Mouse (Mus musculus): ENCODE results near the gene Rab3d. TPM values are rescaled to one million over a fixed set of nuclear protein-coding genes. Genes with fewer than 3 reads are reported as not detected.

Gene Rab3d
- polyA plus RNA-seq, 1 experiment from 2014 or later = 9.2 TPM

DNA sequence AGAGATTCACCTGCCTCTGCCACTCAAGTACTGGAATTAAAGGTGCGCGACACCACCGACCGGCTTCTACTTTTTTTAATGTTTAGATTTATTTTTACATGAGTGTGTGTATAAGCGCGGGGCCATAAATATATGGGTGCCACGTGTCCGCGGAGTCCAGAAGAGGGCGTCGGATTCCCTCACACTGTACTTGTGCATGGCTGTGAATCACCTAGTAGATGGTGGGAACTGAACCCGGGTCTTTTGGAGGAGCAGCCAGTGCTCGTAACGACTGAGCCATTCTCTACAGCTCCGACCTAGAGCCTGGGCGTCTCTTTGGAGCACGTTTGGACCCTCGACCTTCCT lies 37.2 kb upstream of the Rab3d start:
- peak; percentile 50 for ATAC-seq (ENCODE audit: extremely low read depth, insufficient number of reproducible peaks, low FRiP score, low TSS enrichment)
- H3K9me3 ChIP-seq = no peaks in the 10 kb centered on the region
- peak overlapping the region; percentile 76 for H3K4me2 ChIP-seq
- peaks cover 15% of the 10 kb centered on the region for H3K4me1 ChIP-seq
- H3K4me3 ChIP-seq = peak overlapping the region; percentile 79
- H3K27ac ChIP-seq (replicated peaks) = peak overlapping the region; percentile 94
- peaks cover 24% of the 10 kb centered on the region for H3K36me3 ChIP-seq
- WGBS = 1% methylated on average over 18 of the region's 18 CpGs
- H3K9ac ChIP-seq = peak overlapping the region; percentile 88
- peaks cover 9% of the 10 kb centered on the region for H3K27me3 ChIP-seq (replicated peaks)

DNA sequence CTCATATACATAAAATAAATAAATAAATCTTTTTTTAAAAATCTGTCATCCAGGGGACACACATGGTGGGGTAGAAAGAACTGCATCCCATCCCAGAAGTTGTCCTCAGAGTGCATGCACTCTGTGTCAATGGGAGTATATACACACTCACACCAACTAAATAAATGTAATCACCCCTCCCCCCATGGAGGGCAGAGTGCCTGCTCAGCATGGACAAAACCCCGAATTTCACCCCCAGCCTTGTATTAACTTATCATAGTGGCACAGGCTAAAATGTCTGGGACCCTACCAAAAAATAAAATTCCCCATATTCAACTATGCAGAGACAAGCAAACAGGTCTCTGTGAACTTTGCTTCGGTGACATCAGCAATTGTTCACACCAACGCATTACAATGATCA lies 36.6 kb upstream of the Rab3d start:
- no peaks in the 10 kb centered on the region for H3K9me3 ChIP-seq
- no peak overlapping the region for H3K9ac ChIP-seq
- H3K36me3 ChIP-seq = peaks cover 24% of the 10 kb centered on the region
- WGBS = 73% methylated on average over 3 of the region's 3 CpGs
- peaks cover 13% of the 10 kb centered on the region for H3K4me1 ChIP-seq
- H3K4me2 ChIP-seq = peak overlapping the region; percentile 76
- H3K27me3 ChIP-seq (replicated peaks) = peaks cover 10% of the 10 kb centered on the region
- no peak overlapping the region for H3K4me3 ChIP-seq
- no peak for ATAC-seq (ENCODE audit: extremely low read depth, insufficient number of reproducible peaks, low FRiP score, low TSS enrichment)
- no peak overlapping the region for H3K27ac ChIP-seq (replicated peaks)

DNA sequence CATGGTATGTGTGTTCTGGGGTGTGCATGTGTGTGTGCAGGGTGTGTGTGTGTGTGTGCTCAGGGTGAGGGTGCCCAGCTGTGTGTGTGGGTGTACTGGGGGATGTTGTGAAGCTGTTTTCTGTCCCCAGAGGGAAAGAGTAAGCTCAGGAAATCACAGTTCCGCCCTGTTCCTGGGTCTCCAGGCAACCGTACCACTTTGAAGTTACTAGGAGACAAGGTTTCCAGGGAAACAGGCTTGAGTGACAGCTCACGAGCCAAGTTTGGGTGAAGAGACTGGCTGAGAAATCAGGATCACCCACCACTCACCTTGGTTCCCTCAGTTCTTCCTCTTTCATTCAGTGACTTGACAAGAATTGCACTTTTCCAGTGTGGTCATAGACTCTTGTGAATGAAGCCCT lies 35.6 kb upstream of the Rab3d start:
- Histone ChIP-seq H3K27me3 (replicated peaks) (peaks cover 15% of the 10 kb centered on the region), H3K9me3 (no peaks in the 10 kb centered on the region), H3K9ac (no peak overlapping the region), H3K4me2 (no peak overlapping the region), H3K4me3 (no peak overlapping the region), H3K36me3 (peaks cover 14% of the 10 kb centered on the region), H3K27ac (replicated peaks) (no peak overlapping the region), H3K4me1 (peaks cover 13% of the 10 kb centered on the region)
- ATAC-seq (ENCODE audit: extremely low read depth, insufficient number of reproducible peaks, low FRiP score, low TSS enrichment) = no peak
- 6% methylated on average over 3 of the region's 3 CpGs for WGBS

DNA sequence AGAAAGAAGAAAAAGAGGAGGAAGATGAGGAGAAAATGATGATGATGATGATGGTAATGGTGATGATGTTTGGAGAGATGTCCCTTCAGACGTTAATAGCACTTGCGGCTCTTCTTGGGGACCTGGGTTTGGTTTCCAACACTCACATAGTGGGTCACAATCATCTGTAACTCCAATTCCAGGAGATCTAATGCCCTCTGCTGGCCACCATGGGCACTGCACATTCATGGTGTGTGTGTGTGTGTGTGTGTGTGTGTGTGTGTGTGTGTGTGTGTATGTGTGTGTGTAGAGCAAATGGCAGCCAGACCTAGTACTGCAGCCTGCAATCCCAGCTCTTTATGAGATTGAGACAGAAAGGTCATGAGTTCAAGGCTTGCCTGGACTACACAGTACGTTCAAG lies 34.0 kb upstream of the Rab3d start:
- H3K4me2 ChIP-seq = no peak overlapping the region
- no peak for ATAC-seq (ENCODE audit: extremely low read depth, insufficient number of reproducible peaks, low FRiP score, low TSS enrichment)
- H3K27me3 ChIP-seq (replicated peaks) = peaks cover 31% of the 10 kb centered on the region
- peaks cover 21% of the 10 kb centered on the region for H3K4me1 ChIP-seq
- no peak overlapping the region for H3K9ac ChIP-seq
- H3K9me3 ChIP-seq = no peaks in the 10 kb centered on the region
- H3K36me3 ChIP-seq = no peaks in the 10 kb centered on the region
- H3K27ac ChIP-seq (replicated peaks) = no peak overlapping the region
- H3K4me3 ChIP-seq = no peak overlapping the region
- 71% methylated on average over 3 of the region's 3 CpGs for WGBS

DNA sequence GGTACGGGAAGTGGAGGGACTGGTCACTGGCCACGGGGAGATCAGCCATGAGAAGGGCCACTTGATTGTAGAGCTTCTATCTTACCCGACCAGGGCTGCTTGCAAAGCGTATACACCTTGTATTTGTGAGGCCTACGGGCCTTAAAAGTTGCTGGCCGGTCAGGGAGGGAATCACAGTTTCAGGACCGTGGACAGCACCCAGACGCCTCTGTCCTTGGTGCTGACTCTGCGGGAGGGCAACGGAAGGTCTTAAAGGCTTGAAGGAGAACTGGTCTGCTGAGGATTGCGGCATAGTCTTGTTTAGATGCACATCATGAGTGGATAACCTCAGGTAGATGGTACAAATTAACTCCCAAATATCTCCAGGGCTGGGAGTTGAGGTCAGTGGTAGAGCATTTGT lies 32.3 kb upstream of the Rab3d start:
- H3K4me1 ChIP-seq = peaks cover 16% of the 10 kb centered on the region; the same call in 1 of the 2 replicates
- WGBS = 15% methylated on average over 11 of the region's 11 CpGs
- H3K36me3 ChIP-seq = no peaks in the 10 kb centered on the region
- H3K27ac ChIP-seq (replicated peaks) = no peak overlapping the region
- H3K9me3 ChIP-seq = no peaks in the 10 kb centered on the region
- peaks cover 48% of the 10 kb centered on the region for H3K27me3 ChIP-seq (replicated peaks)
- H3K9ac ChIP-seq = no peak overlapping the region
- ATAC-seq (ENCODE audit: extremely low read depth, insufficient number of reproducible peaks, low FRiP score, low TSS enrichment) = no peak
- no peak overlapping the region for H3K4me2 ChIP-seq
- H3K4me3 ChIP-seq = no peak overlapping the region

DNA sequence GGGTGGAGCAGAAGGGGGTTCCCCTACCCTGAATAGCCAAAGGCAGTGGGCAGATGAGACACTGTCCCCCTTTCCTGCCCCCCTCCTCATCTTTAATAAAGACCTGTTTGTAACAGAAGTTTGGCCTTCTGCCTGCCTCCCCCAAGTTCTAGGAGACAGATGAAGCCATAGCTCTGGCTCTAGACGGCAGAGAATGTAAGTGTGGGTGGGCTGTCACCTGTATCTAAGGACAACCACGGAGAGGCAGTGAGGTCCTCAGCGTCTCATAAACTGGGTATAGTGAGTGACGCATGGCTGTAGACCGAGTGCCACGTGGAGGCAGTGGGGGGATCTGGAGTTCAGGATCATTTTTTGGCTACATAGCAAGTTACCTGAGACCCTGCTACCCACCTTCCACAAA lies 30.8 kb upstream of the Rab3d start:
- Histone ChIP-seq H3K4me1 (peaks cover 13% of the 10 kb centered on the region), H3K4me2 (no peak overlapping the region), H3K9me3 (no peaks in the 10 kb centered on the region), H3K4me3 (no peak overlapping the region), H3K27me3 (replicated peaks) (peaks cover 62% of the 10 kb centered on the region), H3K27ac (replicated peaks) (no peak overlapping the region), H3K36me3 (no peaks in the 10 kb centered on the region), H3K9ac (no peak overlapping the region)
- WGBS = 63% methylated on average over 6 of the region's 6 CpGs
- no peak for ATAC-seq (ENCODE audit: extremely low read depth, insufficient number of reproducible peaks, low FRiP score, low TSS enrichment)

DNA sequence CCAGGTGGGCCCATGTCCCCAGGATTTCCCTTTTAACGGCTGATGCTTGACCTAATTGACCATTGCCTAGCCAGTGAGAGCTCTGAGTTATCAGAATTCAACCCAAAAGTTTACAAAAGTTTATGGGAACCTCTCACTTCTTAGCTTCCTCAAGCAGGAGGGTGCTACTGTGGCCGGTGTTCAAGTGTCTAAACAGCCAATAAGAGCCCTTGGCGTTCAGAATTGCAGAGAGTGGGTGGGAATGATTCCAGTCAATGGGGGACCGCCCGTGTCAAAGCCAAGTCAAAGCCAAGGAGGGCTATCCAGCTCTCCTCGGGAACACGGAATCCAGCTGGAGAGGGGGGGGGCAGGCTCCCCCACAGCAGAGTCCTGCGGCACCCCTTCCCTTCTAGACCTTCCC lies 30.2 kb upstream of the Rab3d start:
- Histone ChIP-seq H3K4me1 (peaks cover 13% of the 10 kb centered on the region), H3K4me2 (0 out of 2 replicates have a peak overlapping the region, but pooled peaks have one; percentile 37), H3K9ac (no peak overlapping the region), H3K9me3 (no peaks in the 10 kb centered on the region), H3K36me3 (no peaks in the 10 kb centered on the region), H3K4me3 (no peak overlapping the region), H3K27me3 (replicated peaks) (peaks cover 68% of the 10 kb centered on the region), H3K27ac (replicated peaks) (no peak overlapping the region)
- no peak for ATAC-seq (ENCODE audit: extremely low read depth, insufficient number of reproducible peaks, low FRiP score, low TSS enrichment)
- WGBS = 48% methylated on average over 8 of the region's 8 CpGs

DNA sequence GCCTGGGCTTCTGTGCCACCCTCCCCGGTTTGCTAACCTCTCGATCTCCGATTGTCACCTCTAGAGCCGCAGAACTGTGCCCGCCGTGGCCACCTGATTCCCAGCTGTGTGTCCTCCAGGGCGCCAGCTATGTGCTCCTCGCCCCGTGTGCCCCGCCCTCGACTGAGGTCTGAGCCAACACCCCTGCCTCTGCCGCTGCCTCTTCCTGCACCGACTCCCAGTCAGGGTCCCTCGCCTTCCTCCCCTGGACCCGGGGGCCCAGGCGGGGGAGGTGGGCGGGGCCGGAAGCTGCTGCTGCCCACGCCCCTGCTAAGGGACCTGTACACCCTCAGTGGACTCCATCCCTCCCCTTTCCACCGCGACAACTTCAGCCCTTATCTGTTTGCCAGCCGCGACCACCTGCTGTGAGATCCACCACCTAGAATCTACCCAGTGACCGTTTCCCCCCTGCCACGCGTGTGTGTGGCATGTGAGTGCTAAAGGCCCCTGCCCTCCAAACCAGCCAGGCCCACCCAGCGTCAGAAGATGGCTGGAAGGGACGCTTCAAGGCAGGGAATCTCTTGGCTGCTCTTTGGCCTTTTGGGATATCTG lies 29.6 kb upstream of the Rab3d start:
- 5% methylated on average over 28 of the region's 28 CpGs for WGBS
- ATAC-seq (ENCODE audit: extremely low read depth, insufficient number of reproducible peaks, low FRiP score, low TSS enrichment) = no peak
- Histone ChIP-seq H3K27me3 (replicated peaks) (peaks cover 69% of the 10 kb centered on the region), H3K9me3 (no peaks in the 10 kb centered on the region), H3K4me1 (peaks cover 13% of the 10 kb centered on the region), H3K4me2 (peak overlapping the region; percentile 37), H3K9ac (no peak overlapping the region), H3K27ac (replicated peaks) (no peak overlapping the region), H3K36me3 (no peaks in the 10 kb centered on the region), H3K4me3 (0 out of 2 replicates have a peak overlapping the region, but pooled peaks have one; percentile 2)

DNA sequence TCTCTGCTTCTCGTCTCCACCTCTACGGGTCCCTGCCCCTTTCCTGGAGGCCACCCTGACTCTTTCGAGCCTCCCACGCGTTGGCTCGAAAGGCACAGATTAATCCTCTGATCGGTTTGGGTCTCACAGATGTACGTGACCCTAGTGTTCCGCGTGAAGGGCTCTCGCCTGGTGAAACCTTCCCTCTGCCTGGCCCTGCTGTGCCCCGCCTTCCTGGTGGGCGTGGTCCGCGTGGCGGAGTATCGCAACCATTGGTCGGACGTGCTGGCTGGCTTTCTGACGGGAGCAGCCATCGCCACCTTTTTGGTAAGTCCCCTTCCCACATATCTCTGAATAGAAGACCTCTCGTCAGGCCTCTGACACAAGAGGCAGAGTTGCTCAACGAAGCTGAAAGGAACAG lies 26.3 kb upstream of the Rab3d start:
- Histone ChIP-seq H3K9me3 (no peaks in the 10 kb centered on the region), H3K27ac (replicated peaks) (no peak overlapping the region), H3K9ac (no peak overlapping the region), H3K4me2 (peak overlapping the region; percentile 40; the same call in 1 of the 2 replicates), H3K4me3 (peak overlapping the region; percentile 10), H3K27me3 (replicated peaks) (peaks cover 61% of the 10 kb centered on the region), H3K4me1 (peaks cover 13% of the 10 kb centered on the region), H3K36me3 (no peaks in the 10 kb centered on the region)
- no peak for ATAC-seq (ENCODE audit: extremely low read depth, insufficient number of reproducible peaks, low FRiP score, low TSS enrichment)
- 11% methylated on average over 23 of the region's 23 CpGs for WGBS

DNA sequence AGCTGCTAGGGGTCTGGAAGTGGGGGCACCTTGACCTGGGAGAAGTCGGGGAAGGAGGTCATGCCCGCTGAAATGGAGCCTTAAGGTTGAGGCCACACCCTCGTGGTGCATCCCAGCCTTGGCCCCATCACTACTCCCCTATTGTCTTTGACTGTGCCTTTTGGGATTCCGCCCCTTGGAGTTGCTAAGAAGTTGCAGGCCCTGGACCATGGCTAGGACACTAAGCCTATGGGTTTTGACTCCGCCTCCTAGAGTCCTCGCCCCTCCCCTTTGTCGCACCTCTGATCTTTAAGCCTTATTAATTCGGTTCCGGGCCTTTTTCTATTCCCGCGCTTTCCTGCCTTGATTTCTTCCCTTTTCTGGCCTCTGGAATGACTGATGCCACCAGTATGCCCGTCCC lies 25.6 kb upstream of the Rab3d start:
- 35% methylated on average over 12 of the region's 12 CpGs for WGBS
- ATAC-seq (ENCODE audit: extremely low read depth, insufficient number of reproducible peaks, low FRiP score, low TSS enrichment) = no peak
- Histone ChIP-seq H3K27me3 (replicated peaks) (peaks cover 54% of the 10 kb centered on the region), H3K9ac (no peak overlapping the region), H3K36me3 (no peaks in the 10 kb centered on the region), H3K4me2 (0 out of 2 replicates have a peak overlapping the region, but pooled peaks have one; percentile 40), H3K27ac (replicated peaks) (no peak overlapping the region), H3K9me3 (no peaks in the 10 kb centered on the region), H3K4me3 (no peak overlapping the region), H3K4me1 (peaks cover 13% of the 10 kb centered on the region)

DNA sequence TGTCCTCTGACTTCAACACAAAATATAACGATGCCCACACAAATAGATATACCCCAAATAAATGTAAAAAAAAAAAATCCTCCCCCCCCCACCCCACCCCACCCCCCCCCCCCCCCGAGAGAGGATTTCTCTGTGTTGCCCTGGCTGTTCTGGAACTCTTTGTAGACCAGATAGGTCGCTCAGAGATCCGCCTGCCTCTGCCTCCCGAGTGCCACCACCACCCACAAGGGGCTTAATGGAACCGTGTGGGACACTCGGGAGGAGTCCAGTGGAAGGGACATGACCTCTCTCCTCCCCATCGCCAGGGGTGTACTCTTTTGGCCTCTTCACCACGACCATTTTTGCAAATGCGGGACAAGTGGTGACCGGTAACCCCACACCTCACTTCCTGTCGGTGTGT lies 25.1 kb upstream of the Rab3d start:
- 62% methylated on average over 11 of the region's 12 CpGs for WGBS
- no peak overlapping the region for H3K9ac ChIP-seq
- H3K36me3 ChIP-seq = no peaks in the 10 kb centered on the region
- H3K27me3 ChIP-seq (replicated peaks) = peaks cover 48% of the 10 kb centered on the region
- no peak overlapping the region for H3K27ac ChIP-seq (replicated peaks)
- no peak overlapping the region for H3K4me3 ChIP-seq
- H3K4me1 ChIP-seq = peaks cover 13% of the 10 kb centered on the region
- no peak overlapping the region for H3K4me2 ChIP-seq
- ATAC-seq (ENCODE audit: extremely low read depth, insufficient number of reproducible peaks, low FRiP score, low TSS enrichment) = no peak
- H3K9me3 ChIP-seq = no peaks in the 10 kb centered on the region

DNA sequence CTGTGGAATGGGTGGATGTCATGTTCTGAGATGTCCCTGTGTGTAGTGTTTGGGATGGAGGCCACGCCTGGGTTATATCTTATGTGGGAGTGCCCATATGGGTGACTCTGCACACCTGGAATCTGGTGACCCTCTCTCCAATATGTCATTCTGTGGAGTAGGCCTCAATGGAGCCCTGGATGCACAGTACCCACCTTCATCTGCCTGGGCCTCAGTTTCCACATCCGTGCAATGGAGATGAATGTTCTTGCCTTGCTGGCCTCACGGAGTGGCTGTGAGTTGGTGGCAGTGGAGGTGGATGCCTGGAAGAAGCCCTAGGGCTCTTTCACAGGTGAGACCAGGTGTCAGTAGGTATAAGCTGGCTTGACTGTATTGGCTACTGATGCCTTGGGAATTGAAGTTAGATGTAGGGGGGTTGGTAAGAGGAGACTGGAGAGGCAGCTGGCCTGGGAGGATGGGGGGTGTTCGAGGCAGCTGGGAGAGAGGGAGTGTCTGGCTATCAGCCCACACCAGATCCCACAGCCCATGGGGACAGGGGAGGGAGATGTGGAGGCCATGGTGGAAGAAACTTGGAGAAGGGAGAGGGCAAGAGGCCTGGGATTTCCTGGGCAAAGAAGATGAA lies 20.4 kb upstream of the Rab3d start:
- no peaks in the 10 kb centered on the region for H3K9me3 ChIP-seq
- H3K9ac ChIP-seq = no peak overlapping the region
- WGBS = 70% methylated on average over 4 of the region's 4 CpGs
- H3K4me3 ChIP-seq = no peak overlapping the region
- H3K4me1 ChIP-seq = peaks cover 9% of the 10 kb centered on the region
- peaks cover 7% of the 10 kb centered on the region for H3K27me3 ChIP-seq (replicated peaks)
- no peak overlapping the region for H3K27ac ChIP-seq (replicated peaks)
- no peak overlapping the region for H3K4me2 ChIP-seq
- no peak for ATAC-seq (ENCODE audit: extremely low read depth, insufficient number of reproducible peaks, low FRiP score, low TSS enrichment)
- H3K36me3 ChIP-seq = no peaks in the 10 kb centered on the region
